Mouse (Mus musculus): Measurements from ENCODE around the gene Ankdd1a. TPM values are rescaled to one million over a fixed set of nuclear protein-coding genes. Genes with fewer than 3 reads are reported as not detected.

Ankdd1a gene
- 0.23 and 0.26 TPM in 2 replicates for polyA plus RNA-seq (2015; fragmentation: Nextera tagmentation; extraction: Ambion mirVana)

DNA sequence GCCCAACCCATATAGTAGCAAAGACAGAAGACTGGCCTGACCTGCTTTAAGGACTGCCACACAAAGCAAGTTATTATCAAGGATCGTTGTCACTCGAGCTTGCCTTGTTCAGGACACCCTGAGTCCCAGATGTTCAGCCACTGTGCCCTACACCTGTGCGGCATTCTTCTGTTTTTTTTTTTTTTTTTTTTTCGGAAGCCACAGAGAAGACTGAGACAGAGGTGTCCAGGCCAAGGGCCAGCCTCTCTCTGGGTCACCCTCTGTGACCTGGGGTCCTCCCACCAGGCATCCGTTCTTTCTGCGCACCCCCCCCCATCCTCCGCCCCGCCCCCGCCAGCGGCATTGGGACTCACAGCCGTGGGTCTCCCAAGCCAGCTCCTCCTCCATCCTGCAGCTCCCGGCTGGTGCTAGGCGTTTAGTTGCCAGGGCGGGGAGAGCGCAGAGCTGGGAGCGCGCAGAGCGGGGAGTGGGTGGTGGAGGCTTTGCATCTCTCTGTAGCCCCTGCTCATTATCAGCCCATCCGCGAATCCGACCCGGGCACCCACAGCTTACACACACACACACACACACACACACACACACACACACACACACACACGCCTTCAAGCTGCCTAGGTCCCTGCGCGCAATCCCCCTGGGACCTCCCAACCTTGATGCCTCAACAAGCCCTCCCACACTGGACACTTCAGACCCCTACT is at the start of gene Ankdd1a:
TSS of gene Ankdd1a (minus strand) at position 387 of the 698 bp plus-strand sequence.
- H3K9me3 ChIP-seq, result no peaks in the 10 kb centered on the region
- ATAC-seq (replicated peaks), result peak; percentile 85
- 7% methylated on average over 25 of the region's 25 CpGs for WGBS

DNA sequence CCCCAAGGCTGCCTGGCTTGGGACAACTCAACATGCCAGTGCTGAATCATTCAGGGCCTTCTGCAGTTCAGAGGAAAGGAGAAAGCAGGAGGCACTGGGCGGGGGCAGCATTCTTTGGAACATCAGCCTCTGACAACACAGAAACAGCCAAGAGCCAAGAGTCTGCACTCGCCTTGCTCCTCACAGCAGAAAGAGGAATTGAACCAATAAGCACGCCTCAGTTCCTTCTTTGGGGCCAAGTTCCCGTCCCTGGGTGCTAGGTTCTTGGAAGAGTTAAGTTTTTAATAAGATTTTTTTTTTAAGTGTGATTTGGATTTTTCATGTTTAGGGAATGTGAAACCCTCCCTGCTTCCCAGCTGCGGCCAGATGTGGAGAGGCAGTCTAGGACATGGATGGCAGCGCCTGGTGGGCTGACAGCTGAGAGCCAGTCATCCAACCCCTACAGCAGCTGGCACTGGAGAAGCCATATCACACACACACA is 49.5 kb upstream of the Ankdd1a start:
- no peak overlapping the region for H3K27ac ChIP-seq (replicated peaks)
- no peak overlapping the region for H3K9ac ChIP-seq (replicated peaks)
- ATAC-seq (replicated peaks), result no peak
- WGBS, result 84% methylated on average over 6 of the region's 6 CpGs
- H3K27me3 ChIP-seq, result no peaks in the 10 kb centered on the region
- no peak overlapping the region for H3K4me3 ChIP-seq
- no peaks in the 10 kb centered on the region; the same call in 1 of the 2 replicates for H3K36me3 ChIP-seq
- no peaks in the 10 kb centered on the region for H3K9me3 ChIP-seq
- no peaks in the 10 kb centered on the region for H3K4me1 ChIP-seq
- H3K4me2 ChIP-seq (replicated peaks), result no peak overlapping the region

More for the DNA sequence above, at the start of gene Ankdd1a:
- H3K9ac ChIP-seq (replicated peaks), result peak within 1 kb of the TSS; percentile 35
- H3K4me3 ChIP-seq, result peak within 1 kb of the TSS; percentile 35
- no peaks in the 10 kb centered on the region for H3K36me3 ChIP-seq
- peak within 1 kb of the TSS; percentile 55 for H3K4me2 ChIP-seq (replicated peaks)
- H3K4me1 ChIP-seq, result peaks cover 18% of the 10 kb centered on the region
- H3K27ac ChIP-seq (replicated peaks), result peak within 1 kb of the TSS; percentile 53; the same call in 1 of the 2 replicates
- no peaks in the 10 kb centered on the region for H3K27me3 ChIP-seq

DNA sequence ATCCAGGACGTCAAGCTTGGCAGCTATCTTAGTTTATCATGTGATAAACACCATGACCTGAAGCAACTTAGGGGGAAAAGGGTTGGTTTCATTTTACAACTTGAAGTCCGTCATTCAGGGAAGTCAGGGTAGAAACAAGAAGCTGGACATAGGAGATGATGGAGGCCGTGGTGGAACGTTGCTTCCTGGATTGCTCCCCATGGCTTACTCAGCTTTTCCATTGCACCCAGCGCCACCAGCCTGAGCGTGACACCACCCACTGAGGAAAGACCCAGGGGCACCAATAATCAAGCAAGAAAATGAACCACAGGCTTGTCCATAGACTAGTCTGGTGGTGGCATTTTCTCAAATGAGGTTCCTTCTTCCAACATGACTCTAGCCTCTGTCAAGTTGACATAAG is 48.8 kb upstream of the Ankdd1a start:
- H3K4me3 ChIP-seq, result no peak overlapping the region
- no peaks in the 10 kb centered on the region; the same call in 1 of the 2 replicates for H3K36me3 ChIP-seq
- no peak overlapping the region for H3K4me2 ChIP-seq (replicated peaks)
- H3K4me1 ChIP-seq, result no peaks in the 10 kb centered on the region
- H3K9me3 ChIP-seq, result no peaks in the 10 kb centered on the region
- no peak for ATAC-seq (replicated peaks)
- no peak overlapping the region for H3K27ac ChIP-seq (replicated peaks)
- WGBS, result 93% methylated on average over 6 of the region's 6 CpGs
- no peak overlapping the region for H3K9ac ChIP-seq (replicated peaks)
- no peaks in the 10 kb centered on the region for H3K27me3 ChIP-seq

DNA sequence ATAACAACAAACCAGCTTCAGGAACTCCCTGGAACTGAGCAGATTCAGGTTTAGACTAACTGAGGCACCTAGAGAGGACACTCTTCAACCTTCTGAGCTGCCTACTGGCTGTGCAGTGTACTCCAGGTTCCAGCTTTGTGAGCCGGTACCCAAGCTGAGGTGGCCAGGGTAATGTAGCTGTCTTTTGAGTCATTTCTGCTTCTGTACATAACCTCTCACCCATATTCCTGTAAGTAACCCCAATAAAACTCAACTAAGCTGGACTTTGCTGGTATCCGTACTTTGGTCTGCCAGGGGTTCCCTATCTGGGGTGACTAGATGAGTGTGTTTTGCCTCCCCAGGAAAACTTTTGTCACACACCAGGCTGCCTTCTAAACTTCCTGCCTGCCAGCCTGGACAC is 44.7 kb upstream of the Ankdd1a start:
- H3K36me3 ChIP-seq, result no peaks in the 10 kb centered on the region
- H3K9me3 ChIP-seq, result no peaks in the 10 kb centered on the region

DNA sequence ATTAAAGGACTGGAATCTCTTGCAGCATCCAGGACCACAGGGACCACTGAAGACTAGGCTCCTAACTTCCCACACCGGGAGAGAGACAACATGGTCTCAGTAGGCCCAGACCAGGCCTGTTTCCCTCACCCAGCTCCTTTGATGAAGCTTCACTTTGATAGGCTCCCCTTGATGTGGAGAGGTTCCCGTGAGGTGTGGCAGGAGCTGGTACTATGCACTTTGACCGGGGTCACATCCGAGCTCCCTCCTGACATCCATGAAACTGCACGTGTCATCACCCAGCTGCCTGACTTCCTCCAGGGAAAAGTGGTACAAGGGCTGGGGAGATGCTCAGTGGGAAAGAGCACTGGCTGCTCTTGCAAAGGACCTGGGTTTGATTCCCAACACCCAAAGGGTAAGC is 43.1 kb upstream of the Ankdd1a start:
- Histone ChIP-seq H3K27me3 (no peaks in the 10 kb centered on the region), H3K9me3 (no peaks in the 10 kb centered on the region), H3K4me3 (no peak overlapping the region), H3K9ac (replicated peaks) (no peak overlapping the region), H3K27ac (replicated peaks) (no peak overlapping the region), H3K4me1 (0 out of 2 replicates have a peak, but pooled peaks cover 13% of the 10 kb centered on the region), H3K36me3 (no peaks in the 10 kb centered on the region), H3K4me2 (replicated peaks) (no peak overlapping the region)
- WGBS, result 94% methylated on average over 5 of the region's 5 CpGs
- ATAC-seq (replicated peaks), result no peak

More for the DNA sequence above, 44.7 kb upstream of the Ankdd1a start:
- 95% methylated on average over 2 of the region's 2 CpGs for WGBS
- Histone ChIP-seq H3K4me3 (no peak overlapping the region), H3K27me3 (no peaks in the 10 kb centered on the region), H3K4me2 (replicated peaks) (no peak overlapping the region), H3K9ac (replicated peaks) (no peak overlapping the region), H3K27ac (replicated peaks) (no peak overlapping the region), H3K4me1 (0 out of 2 replicates have a peak, but pooled peaks cover 13% of the 10 kb centered on the region)
- no peak for ATAC-seq (replicated peaks)

DNA sequence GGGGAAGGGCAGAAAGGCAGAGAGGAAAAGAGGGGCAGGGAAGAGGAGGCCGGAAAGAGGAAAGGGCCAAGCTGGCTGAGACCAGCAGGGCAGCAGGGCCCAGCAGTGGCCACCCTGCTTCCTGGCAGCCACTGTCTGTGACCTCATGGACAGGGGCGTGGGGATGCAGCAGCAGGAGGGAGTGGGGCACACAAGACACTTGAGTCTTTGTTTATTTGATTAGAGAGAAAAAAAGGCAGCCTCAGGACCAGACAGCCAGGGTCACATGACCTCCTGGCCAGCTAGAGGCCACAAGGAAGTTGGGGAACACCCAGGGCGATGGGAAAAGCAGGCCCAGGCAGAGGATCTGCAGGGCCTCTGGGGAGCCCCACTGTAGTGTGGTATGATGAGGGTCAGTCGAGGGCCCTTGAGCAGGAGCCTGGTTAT is 42.1 kb upstream of the Ankdd1a start:
- WGBS, result 55% methylated on average over 4 of the region's 4 CpGs
- 0 out of 2 replicates have a peak overlapping the region, but pooled peaks have one; percentile 8 for H3K27ac ChIP-seq (replicated peaks)
- 0 out of 2 replicates have a peak, but pooled peaks cover 13% of the 10 kb centered on the region for H3K4me1 ChIP-seq
- H3K36me3 ChIP-seq, result no peaks in the 10 kb centered on the region
- H3K9ac ChIP-seq (replicated peaks), result no peak overlapping the region
- H3K4me2 ChIP-seq (replicated peaks), result no peak overlapping the region
- H3K9me3 ChIP-seq, result no peaks in the 10 kb centered on the region
- H3K4me3 ChIP-seq, result no peak overlapping the region
- no peak for ATAC-seq (replicated peaks)
- H3K27me3 ChIP-seq, result no peaks in the 10 kb centered on the region

DNA sequence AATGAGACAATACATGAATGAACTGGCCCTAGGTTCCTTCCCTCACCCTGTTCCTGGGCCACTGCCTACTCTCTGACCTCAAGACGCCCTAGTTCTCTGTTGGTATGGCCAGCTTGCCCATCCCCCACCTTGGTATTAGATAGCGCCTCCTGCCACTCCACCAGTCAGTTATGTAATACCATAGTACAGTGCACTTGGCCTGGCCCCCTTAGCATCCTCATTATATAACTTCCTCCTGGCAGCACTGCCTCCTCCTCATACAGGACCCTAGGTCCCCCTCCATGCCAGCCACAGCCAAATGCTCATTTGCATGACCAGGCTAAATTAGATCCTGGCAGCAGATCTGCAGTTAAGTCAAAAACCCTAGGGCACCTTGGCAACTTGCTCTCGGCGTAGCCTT is 41.0 kb upstream of the Ankdd1a start:
- no peak overlapping the region for H3K9ac ChIP-seq (replicated peaks)
- ATAC-seq (replicated peaks), result 0 out of 2 replicates have a peak, but pooled peaks have one; percentile 16
- no peak overlapping the region for H3K4me3 ChIP-seq
- H3K27ac ChIP-seq (replicated peaks), result no peak overlapping the region
- 0 out of 2 replicates have a peak, but pooled peaks cover 13% of the 10 kb centered on the region for H3K4me1 ChIP-seq
- WGBS, result 73% methylated on average over 4 of the region's 4 CpGs
- no peak overlapping the region for H3K4me2 ChIP-seq (replicated peaks)
- no peaks in the 10 kb centered on the region for H3K36me3 ChIP-seq
- no peaks in the 10 kb centered on the region for H3K9me3 ChIP-seq
- H3K27me3 ChIP-seq, result no peaks in the 10 kb centered on the region

DNA sequence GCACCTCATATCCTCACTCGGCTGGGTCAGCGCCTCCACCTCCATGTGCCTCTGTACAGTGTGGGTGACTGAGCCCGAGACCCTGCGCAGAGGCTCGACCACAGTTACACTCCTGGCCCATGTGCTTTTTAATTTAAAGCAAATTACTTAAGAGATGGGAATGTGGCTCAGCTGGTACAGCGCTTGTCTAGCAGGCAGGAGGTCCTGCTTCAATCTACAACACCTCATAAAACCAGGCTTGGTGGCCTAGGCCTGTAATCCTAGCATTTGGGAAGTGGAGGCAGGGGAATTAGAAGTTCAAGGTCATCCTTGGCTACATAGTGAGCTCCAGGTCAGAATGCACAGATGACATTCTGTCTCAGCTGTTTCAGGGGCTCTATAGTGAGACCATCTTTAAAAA is 38.8 kb upstream of the Ankdd1a start:
- Histone ChIP-seq H3K9ac (replicated peaks) (no peak overlapping the region), H3K27ac (replicated peaks) (no peak overlapping the region), H3K4me1 (0 out of 2 replicates have a peak, but pooled peaks cover 13% of the 10 kb centered on the region), H3K36me3 (no peaks in the 10 kb centered on the region), H3K4me3 (no peak overlapping the region), H3K27me3 (no peaks in the 10 kb centered on the region), H3K9me3 (no peaks in the 10 kb centered on the region), H3K4me2 (replicated peaks) (no peak overlapping the region)
- ATAC-seq (replicated peaks), result no peak
- 94% methylated on average over 6 of the region's 6 CpGs for WGBS

DNA sequence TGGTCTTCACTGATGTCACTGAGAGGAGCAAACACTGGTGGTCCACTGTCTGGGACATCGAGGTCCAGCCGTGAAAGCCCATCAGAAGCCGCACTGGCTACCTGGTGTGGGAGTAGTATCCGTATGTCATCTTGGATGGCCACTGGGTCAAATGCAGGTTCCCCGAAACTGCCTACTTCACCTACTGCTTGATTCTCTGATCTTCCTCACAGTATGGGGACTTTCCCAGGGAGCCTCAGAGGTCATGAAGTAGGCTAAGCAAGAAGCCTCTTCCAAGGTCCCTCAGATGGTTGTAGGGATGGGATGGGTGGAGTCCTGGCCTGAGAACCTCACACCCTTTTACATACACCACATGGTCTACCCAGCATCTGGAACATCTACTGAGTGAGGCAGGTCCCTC is 37.0 kb upstream of the Ankdd1a start:
- WGBS, result 96% methylated on average over 5 of the region's 5 CpGs

DNA sequence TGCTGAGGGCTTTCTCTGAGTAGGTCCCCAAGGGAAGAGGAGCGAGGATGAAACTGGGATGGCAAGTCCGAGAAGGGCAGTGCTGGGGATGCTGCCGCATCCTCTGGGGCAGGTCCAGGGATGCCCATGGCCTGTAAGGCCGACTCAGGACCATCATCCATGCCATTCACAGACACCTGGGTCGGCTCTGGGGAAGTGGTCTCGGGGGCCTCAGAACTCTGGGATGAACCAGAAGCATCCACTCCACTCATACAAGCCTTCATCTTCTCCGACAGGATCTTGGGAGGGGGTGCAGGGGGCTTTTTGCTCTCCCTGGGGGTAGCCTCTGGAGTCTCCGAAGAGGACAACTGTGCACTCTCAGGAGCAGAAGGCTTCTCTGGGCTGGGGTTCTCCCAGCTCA is 36.4 kb upstream of the Ankdd1a start:
- Histone ChIP-seq H3K9me3 (no peaks in the 10 kb centered on the region), H3K9ac (replicated peaks) (no peak overlapping the region), H3K4me2 (replicated peaks) (no peak overlapping the region), H3K27me3 (no peaks in the 10 kb centered on the region), H3K27ac (replicated peaks) (no peak overlapping the region), H3K36me3 (no peaks in the 10 kb centered on the region), H3K4me3 (no peak overlapping the region), H3K4me1 (0 out of 2 replicates have a peak, but pooled peaks cover 4% of the 10 kb centered on the region)
- 95% methylated on average over 8 of the region's 8 CpGs for WGBS
- ATAC-seq (replicated peaks), result no peak

More for the DNA sequence above, 37.0 kb upstream of the Ankdd1a start:
- Histone ChIP-seq H3K27me3 (no peaks in the 10 kb centered on the region), H3K27ac (replicated peaks) (no peak overlapping the region), H3K9me3 (no peaks in the 10 kb centered on the region), H3K4me1 (0 out of 2 replicates have a peak, but pooled peaks cover 10% of the 10 kb centered on the region), H3K4me2 (replicated peaks) (no peak overlapping the region), H3K36me3 (no peaks in the 10 kb centered on the region), H3K4me3 (no peak overlapping the region), H3K9ac (replicated peaks) (no peak overlapping the region)
- no peak for ATAC-seq (replicated peaks)

DNA sequence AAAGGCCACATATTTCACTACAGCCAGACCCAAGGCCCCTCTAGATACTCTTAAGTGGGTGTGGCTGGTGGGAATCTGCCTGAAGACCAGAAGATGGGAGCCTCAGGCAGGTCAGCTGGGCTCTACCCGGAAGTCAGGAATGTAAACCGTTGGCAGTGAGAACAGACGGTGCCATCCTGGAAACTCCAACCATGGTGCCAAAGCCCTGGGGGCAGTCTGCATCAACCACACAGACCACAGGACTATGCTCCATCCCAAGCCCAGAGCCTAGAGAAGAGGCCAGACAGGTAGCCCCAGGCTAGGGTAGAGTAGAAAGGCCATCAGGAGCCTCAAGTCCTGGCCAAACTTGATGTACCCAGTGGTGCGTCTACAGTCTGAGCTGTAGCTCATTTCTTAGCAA is 35.6 kb upstream of the Ankdd1a start:
- no peaks in the 10 kb centered on the region for H3K27me3 ChIP-seq
- no peaks in the 10 kb centered on the region for H3K36me3 ChIP-seq
- no peaks in the 10 kb centered on the region for H3K9me3 ChIP-seq
- H3K4me2 ChIP-seq (replicated peaks), result no peak overlapping the region
- no peak overlapping the region for H3K27ac ChIP-seq (replicated peaks)
- H3K4me1 ChIP-seq, result no peaks in the 10 kb centered on the region
- H3K9ac ChIP-seq (replicated peaks), result no peak overlapping the region
- 90% methylated on average over 4 of the region's 4 CpGs for WGBS
- no peak for ATAC-seq (replicated peaks)
- H3K4me3 ChIP-seq, result no peak overlapping the region

DNA sequence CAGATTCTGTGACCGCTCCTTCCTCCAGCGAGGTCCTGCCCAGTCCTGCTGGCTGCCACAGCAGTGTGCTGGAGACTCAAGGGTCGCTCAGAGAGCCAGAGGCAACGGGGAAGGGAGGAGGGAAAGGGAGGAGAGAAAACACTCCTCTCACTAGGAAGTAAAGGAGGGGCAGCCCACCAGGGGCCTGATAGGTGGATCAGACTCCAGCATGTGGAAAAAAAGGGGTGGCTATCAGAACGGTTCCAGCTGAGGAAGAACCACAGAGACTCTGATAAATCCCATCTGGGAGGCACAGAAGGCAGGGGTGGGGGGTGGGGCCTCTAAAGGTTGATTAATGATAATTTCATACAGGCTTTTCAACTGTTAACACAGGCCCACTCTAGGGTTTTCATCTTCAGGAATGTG is 35.0 kb upstream of the Ankdd1a start:
- Histone ChIP-seq H3K36me3 (no peaks in the 10 kb centered on the region), H3K4me3 (no peak overlapping the region), H3K4me2 (replicated peaks) (no peak overlapping the region), H3K27me3 (no peaks in the 10 kb centered on the region), H3K9me3 (no peaks in the 10 kb centered on the region), H3K4me1 (0 out of 2 replicates have a peak, but pooled peaks cover under 1% of the 10 kb centered on the region), H3K27ac (replicated peaks) (no peak overlapping the region), H3K9ac (replicated peaks) (no peak overlapping the region)
- 31% methylated on average over 5 of the region's 5 CpGs for WGBS
- no peak for ATAC-seq (replicated peaks)
